Mouse (Mus musculus) testis, adult 2 months (tissue): ENCODE measurements around the gene Dohh.

Experiments used
- CTCF ChIP-seq: fragments of 200-500 bp; IDR thresholded peaks from 2 replicates; pipeline ENCODE4 v1.5.1; 2012; ENCODE audit warnings: low read depth, mild to moderate bottlenecking, inconsistent platforms, low read length, moderate library complexity; ENCODE audit not compliant: control insufficient read depth, insufficient read depth, insufficient replicate concordance
- POLR2A ChIP-seq: fragments of 200-500 bp; IDR thresholded peaks from 2 replicates; pipeline ENCODE4 v1.6.1; 2012; ENCODE audit warnings: low read depth, mild to moderate bottlenecking, inconsistent platforms, low read length, moderate library complexity; ENCODE audit not compliant: control insufficient read depth

DNA sequence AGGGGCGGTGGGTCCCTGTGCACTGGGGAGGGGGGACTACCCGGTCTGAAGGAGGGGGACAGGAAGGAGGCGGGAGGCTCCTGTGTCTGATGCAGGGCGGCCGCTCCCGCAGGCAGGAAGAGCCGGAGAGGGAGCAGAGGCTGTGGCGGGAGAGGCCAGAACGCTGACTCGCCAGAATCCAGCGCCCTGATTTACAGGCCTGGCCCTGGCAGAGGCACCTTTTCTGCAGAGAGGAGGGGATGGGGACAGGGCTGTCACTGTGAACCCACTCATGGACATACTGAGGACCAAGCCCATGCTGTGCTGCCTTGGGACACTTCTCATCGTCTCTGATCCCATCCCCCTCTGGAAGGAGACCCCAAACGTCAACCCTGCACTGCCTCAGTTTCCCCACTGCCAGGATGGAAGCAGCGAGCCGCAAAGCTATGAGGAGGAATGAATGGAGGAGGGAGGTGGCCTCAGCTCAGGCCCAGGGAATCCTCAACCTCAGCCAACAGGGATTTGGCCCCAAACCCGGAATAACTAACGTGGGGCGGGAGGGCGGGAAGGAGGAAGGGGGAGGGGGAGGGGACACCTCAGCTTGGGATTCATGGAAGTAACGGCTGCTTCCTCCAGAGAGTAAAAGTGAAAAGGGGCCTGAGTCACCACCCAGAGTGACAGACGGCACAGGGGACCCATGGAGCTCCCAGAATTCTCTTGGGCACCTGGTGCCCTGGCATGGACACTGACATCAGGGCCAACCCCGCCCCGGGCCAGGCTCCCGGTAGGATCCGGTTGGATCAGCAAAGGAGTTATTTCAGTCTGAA, 40.2 kb downstream of the Dohh start:
- 0 out of 2 replicates have a peak, but pooled peaks have one; percentile 1 for TF ChIP-seq POLR2A
- TF ChIP-seq CTCF, result no peak
